Mouse (Mus musculus): ENCODE data around the gene Tcf20. TPM values are rescaled to one million over a fixed set of nuclear protein-coding genes. Genes with fewer than 3 reads are reported as not detected.
A peak's percentile ranks its signal among the peaks of the same experiment; 100 is the strongest.

Tcf20 gene
- 128 and 143 TPM in 2 replicates for total RNA-seq (2012; rRNA removed)

GRCm38 (mm10) chr15:82987732-82988112 is at the start of gene Tcf20:
Gene Tcf20, minus strand, starts transcription at chr15:82987872.
- H3K4me3 ChIP-seq (ENCODE audit: insufficient read depth in 1 of 2, low read depth in 1 of 2, low read length in 2 of 2, poor library complexity in 1 of 2, severe bottlenecking in 1 of 2) = peak within 1 kb of the TSS; percentile 55 to 79
- DNase-seq (ENCODE audit: low read depth, low spot score) = peak; percentile 82
- no peak within 1 kb of the TSS for H3K27ac ChIP-seq (ENCODE audit: insufficient read depth, low read depth, low read length, poor library complexity, severe bottlenecking)
- no peaks in the 10 kb centered on the region for H3K36me3 ChIP-seq (ENCODE audit: control insufficient read depth, insufficient read depth, low read length, poor library complexity, severe bottlenecking)
- H3K9me3 ChIP-seq (ENCODE audit: control insufficient read depth, insufficient read depth, low read depth, low read length) = no peaks in the 10 kb centered on the region
- in situ Hi-C loops (cut with MboI; ENCODE audit: low sequenced_read_pairs in 2 of 2, unreplicated experiment in 2 of 2) = no loop called here
- H3K4me1 ChIP-seq (ENCODE audit: control insufficient read depth in 2 of 2, insufficient read depth in 2 of 2, low read length in 2 of 2, poor library complexity in 1 of 2) = peaks cover 11 to 13% of the 10 kb centered on the region in 2 experiments
- TF ChIP-seq MAFK (IDR thresholded peaks at IDR 0.05; ENCODE audit: insufficient read depth, low read depth, low read length) (no peak), HCFC1 (IDR thresholded peaks at IDR 0.05; ENCODE audit: borderline replicate concordance, insufficient read depth, low read length) (no peak), ZNF384 (IDR thresholded peaks at IDR 0.05; ENCODE audit: low read depth, low read length) (peak; percentile 80), ZC3H11A (IDR thresholded peaks at IDR 0.05; ENCODE audit: borderline replicate concordance, low read depth, low read length) (no peak), CHD2 (IDR thresholded peaks at IDR 0.05; ENCODE audit: low read depth, low read length) (no peak)
- H3K9ac ChIP-seq (ENCODE audit: insufficient read depth, low read depth, low read length, poor library complexity, severe bottlenecking) = 0 out of 2 replicates have a peak within 1 kb of the TSS, but pooled peaks have one; percentile 14

- TF ChIP-seq ZC3H11A (IDR thresholded peaks at IDR 0.05; ENCODE audit: borderline replicate concordance, low read depth, low read length) = no peak
- no peak for TF ChIP-seq ZNF384 (IDR thresholded peaks at IDR 0.05; ENCODE audit: low read depth, low read length)
- no peak for TF ChIP-seq MAFK (IDR thresholded peaks at IDR 0.05; ENCODE audit: insufficient read depth, low read depth, low read length)
- no peak for TF ChIP-seq HCFC1 (IDR thresholded peaks at IDR 0.05; ENCODE audit: borderline replicate concordance, insufficient read depth, low read length)
- Histone ChIP-seq H3K9me3 (ENCODE audit: control insufficient read depth, insufficient read depth, low read depth, low read length) (no peaks in the 10 kb centered on the region), H3K36me3 (ENCODE audit: control insufficient read depth, insufficient read depth, low read length, poor library complexity, severe bottlenecking) (no peaks in the 10 kb centered on the region), H3K9ac (ENCODE audit: insufficient read depth, low read depth, low read length, poor library complexity, severe bottlenecking) (no peak overlapping the region), H3K4me3 (ENCODE audit: insufficient read depth in 1 of 2, low read depth in 1 of 2, low read length in 2 of 2, poor library complexity in 1 of 2, severe bottlenecking in 1 of 2) (no peak overlapping the region), H3K4me1 (ENCODE audit: control insufficient read depth in 2 of 2, insufficient read depth in 2 of 2, low read length in 2 of 2, poor library complexity in 1 of 2) (peaks cover 3 to 34% of the 10 kb centered on the region in 2 experiments; a peak in 3 of 4 replicates), H3K27ac (ENCODE audit: insufficient read depth, low read depth, low read length, poor library complexity, severe bottlenecking) (no peak overlapping the region; the same call in 1 of the 2 replicates)
- no peak for DNase-seq (ENCODE audit: low read depth, low spot score)
- in situ Hi-C loops (cut with MboI; ENCODE audit: low sequenced_read_pairs in 2 of 2, unreplicated experiment in 2 of 2) = no loop called here
Observed at GRCm38 (mm10) chr15:83036900-83037519, 49.3 kb upstream of the Tcf20 start.

GRCm38 (mm10) chr15:83036089-83036488 is 48.4 kb upstream of the Tcf20 start:
- TF ChIP-seq ZC3H11A (IDR thresholded peaks at IDR 0.05; ENCODE audit: borderline replicate concordance, low read depth, low read length) = no peak
- TF ChIP-seq CHD2 (IDR thresholded peaks at IDR 0.05; ENCODE audit: low read depth, low read length) = no peak
- no peak for TF ChIP-seq ZNF384 (IDR thresholded peaks at IDR 0.05; ENCODE audit: low read depth, low read length)
- TF ChIP-seq HCFC1 (IDR thresholded peaks at IDR 0.05; ENCODE audit: borderline replicate concordance, insufficient read depth, low read length) = no peak
- no peak for TF ChIP-seq MAFK (IDR thresholded peaks at IDR 0.05; ENCODE audit: insufficient read depth, low read depth, low read length)

GRCm38 (mm10) chr15:83034275-83034977 is 46.8 kb upstream of the Tcf20 start:
- TF ChIP-seq ZC3H11A (IDR thresholded peaks at IDR 0.05; ENCODE audit: borderline replicate concordance, low read depth, low read length) (no peak), ZNF384 (IDR thresholded peaks at IDR 0.05; ENCODE audit: low read depth, low read length) (no peak), HCFC1 (IDR thresholded peaks at IDR 0.05; ENCODE audit: borderline replicate concordance, insufficient read depth, low read length) (no peak), MAFK (IDR thresholded peaks at IDR 0.05; ENCODE audit: insufficient read depth, low read depth, low read length) (no peak), CHD2 (IDR thresholded peaks at IDR 0.05; ENCODE audit: low read depth, low read length) (no peak)
- H3K9me3 ChIP-seq (ENCODE audit: control insufficient read depth, insufficient read depth, low read depth, low read length) = no peaks in the 10 kb centered on the region
- H3K36me3 ChIP-seq (ENCODE audit: control insufficient read depth, insufficient read depth, low read length, poor library complexity, severe bottlenecking) = no peaks in the 10 kb centered on the region
- peaks cover 0 to 26% of the 10 kb centered on the region in 2 experiments; a peak in 2 of 4 replicates for H3K4me1 ChIP-seq (ENCODE audit: control insufficient read depth in 2 of 2, insufficient read depth in 2 of 2, low read length in 2 of 2, poor library complexity in 1 of 2)
- no peak overlapping the region for H3K27ac ChIP-seq (ENCODE audit: insufficient read depth, low read depth, low read length, poor library complexity, severe bottlenecking)
- in situ Hi-C loops (cut with MboI; ENCODE audit: low sequenced_read_pairs in 2 of 2, unreplicated experiment in 2 of 2) = no loop called here
- no peak for DNase-seq (ENCODE audit: low read depth, low spot score)
- peak overlapping the region; percentile 19 to 29; a peak in 3 of 4 replicates for H3K4me3 ChIP-seq (ENCODE audit: insufficient read depth in 1 of 2, low read depth in 1 of 2, low read length in 2 of 2, poor library complexity in 1 of 2, severe bottlenecking in 1 of 2)
- H3K9ac ChIP-seq (ENCODE audit: insufficient read depth, low read depth, low read length, poor library complexity, severe bottlenecking) = peak overlapping the region; percentile 8; the same call in 1 of the 2 replicates

More at GRCm38 (mm10) chr15:83036089-83036488, 48.4 kb upstream of the Tcf20 start:
- Histone ChIP-seq H3K27ac (ENCODE audit: insufficient read depth, low read depth, low read length, poor library complexity, severe bottlenecking) (no peak overlapping the region), H3K9ac (ENCODE audit: insufficient read depth, low read depth, low read length, poor library complexity, severe bottlenecking) (no peak overlapping the region), H3K36me3 (ENCODE audit: control insufficient read depth, insufficient read depth, low read length, poor library complexity, severe bottlenecking) (no peaks in the 10 kb centered on the region), H3K4me3 (ENCODE audit: insufficient read depth in 1 of 2, low read depth in 1 of 2, low read length in 2 of 2, poor library complexity in 1 of 2, severe bottlenecking in 1 of 2) (no peak overlapping the region), H3K4me1 (ENCODE audit: control insufficient read depth in 2 of 2, insufficient read depth in 2 of 2, low read length in 2 of 2, poor library complexity in 1 of 2) (peaks cover 3 to 34% of the 10 kb centered on the region in 2 experiments; a peak in 3 of 4 replicates), H3K9me3 (ENCODE audit: control insufficient read depth, insufficient read depth, low read depth, low read length) (no peaks in the 10 kb centered on the region)
- in situ Hi-C loops (cut with MboI; ENCODE audit: low sequenced_read_pairs in 2 of 2, unreplicated experiment in 2 of 2) = no loop called here
- DNase-seq (ENCODE audit: low read depth, low spot score) = no peak
